Comparison of ENCODE assay signal across 9 mouse cellular contexts in genomic region chr9:79109611-79110010, GRCm38 (mm10).
DNase-seq lines count a peak whose midpoint lies in the region; TF ChIP-seq lines count a peak whose summit lies in the region.
"Had no signal": no experiment of that assay in that cellular context is flagged by ENCODE, and none has a peak within 500 bp of the region (broad histone marks: within the 10 kb centered on the region; RNA-seq: fewer than 3 reads in every experiment).

No protein-coding gene starts in this region.

- no peak for DNase-seq in gastrocnemius, adult 2 months
- DNase-seq in gastrocnemius, adult 8-10 months (ENCODE audit: low spot score in 2 of 2): no peak
- peak; percentile 36 for DNase-seq in lung, postnatal 10 days
- DNase-seq in lung, postnatal 25 days (ENCODE audit: low spot score): no peak
- DNase-seq in forelimb bud, embryonic 11.5 days (ENCODE audit: low read depth, low spot score): peak; percentile 25
- DNase-seq in retina, postnatal 1 day: peak; percentile 7
- DNase-seq in c-Kit-positive CD71-positive TER-119-positive erythroid progenitor cells, embryonic 14.5 days (ENCODE audit: low spot score): no peak
- DNase-seq in thymus, postnatal 4 days: no peak

- no peak overlapping the region for H3K4me3 ChIP-seq in gastrocnemius, adult 2 months
- H3K4me3 ChIP-seq: embryonic facial prominence, embryonic 12.5 days had no signal

- peak; percentile 62 for TF ChIP-seq CTCF in gastrocnemius, adult 2 months (IDR thresholded peaks at IDR 0.05)

- intact Hi-C loops in gastrocnemius, adult 2 months (cut with DNase I): loop anchor here (5.0 kb wide), 1 partner anchor 613 kb away; no protein-coding TSS in a partner anchor

- H3K27ac ChIP-seq in gastrocnemius, adult 2 months: no peak overlapping the region
- H3K27ac ChIP-seq: embryonic facial prominence, embryonic 12.5 days had no signal

Comparison
In these comparisons a context has a peak if more than half of its experiments do, and no peak if none do; other contexts are left out.
1. DNase-seq: peak in lung, postnatal 10 days (single experiment), forelimb bud, embryonic 11.5 days (single experiment) and retina, postnatal 1 day (single experiment); none in gastrocnemius, adult 2 months (single experiment), gastrocnemius, adult 8-10 months (0 of 2), lung, postnatal 25 days (single experiment), c-Kit-positive CD71-positive TER-119-positive erythroid progenitor cells, embryonic 14.5 days (single experiment) and thymus, postnatal 4 days (single experiment).